Mouse (Mus musculus): ENCODE data around the gene Gm7694.
A peak's percentile ranks its signal among the peaks of the same experiment; 100 is the strongest.

Gene Gm7694

GRCm38 (mm10) chr1:170282415-170283129 lies 23.6 kb downstream of the Gm7694 start:
- DNase-seq (ENCODE audit: low read depth, low spot score) = no peak

DNA sequence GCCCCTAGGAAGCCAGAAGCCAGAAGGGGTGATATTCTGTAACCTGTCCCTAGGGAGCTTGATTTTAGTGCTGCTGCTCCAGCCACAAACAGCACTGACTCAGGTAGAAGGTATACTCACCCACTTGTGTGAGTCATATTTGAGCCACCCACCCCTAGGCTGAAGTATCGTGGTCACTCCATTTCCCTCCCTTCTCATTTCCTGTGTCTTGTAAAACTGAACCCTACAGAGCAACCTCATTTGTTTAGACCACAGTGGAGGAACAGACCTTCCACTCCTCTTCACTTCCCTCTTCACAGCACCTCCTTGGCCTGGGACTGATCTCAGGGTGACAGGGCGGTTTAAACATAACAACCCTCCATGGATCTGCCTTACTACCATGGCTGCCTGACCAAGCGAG lies 29.1 kb downstream of the Gm7694 start, which contains the start of gene Sh2d1b1:
Gene Sh2d1b1 (plus strand): TSS at position 305 of the 400 bp plus-strand sequence.
- DNase-seq (ENCODE audit: low read depth, low spot score) = no peak

DNA sequence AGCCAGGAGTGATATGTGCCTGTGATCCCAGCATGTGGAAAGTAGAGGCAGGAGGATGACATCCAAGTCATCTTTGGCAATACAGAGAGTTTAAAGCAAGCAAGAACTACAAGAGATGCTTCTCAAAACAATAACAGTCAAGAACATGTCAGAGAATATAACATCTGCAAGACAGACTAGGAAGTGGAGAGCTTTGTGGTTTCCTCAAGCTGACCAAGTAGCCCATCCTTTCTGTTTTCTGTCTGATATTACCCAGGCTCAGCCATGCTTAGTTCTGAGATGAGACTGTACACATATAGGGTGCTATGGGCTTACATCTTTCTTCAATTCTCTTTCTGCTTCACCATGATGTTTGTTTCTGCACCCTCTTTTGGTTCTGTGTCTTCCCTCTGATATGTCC lies 32.9 kb downstream of the Gm7694 start:
- DNase-seq (ENCODE audit: low read depth, low spot score) = no peak

DNA sequence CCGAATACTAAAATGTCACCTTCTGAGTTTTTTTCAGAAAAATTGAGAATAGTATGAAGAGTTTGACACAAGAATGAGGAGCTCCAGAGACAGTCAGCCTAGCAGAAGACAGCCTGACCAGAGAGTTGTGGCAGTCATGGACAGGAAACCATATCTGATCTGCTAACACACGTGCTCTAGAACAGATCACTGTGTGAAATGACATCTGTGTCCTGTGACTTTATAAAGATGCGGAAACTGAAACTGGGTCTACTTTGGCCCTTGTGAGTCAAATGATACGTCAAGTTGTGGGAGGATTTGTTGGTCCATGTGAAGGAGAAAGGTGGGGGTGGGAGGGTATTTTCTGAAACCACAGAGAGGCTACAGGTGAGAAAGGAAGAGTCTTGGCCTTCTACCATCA lies 35.4 kb downstream of the Gm7694 start:
- DNase-seq (ENCODE audit: low read depth, low spot score) = no peak

DNA sequence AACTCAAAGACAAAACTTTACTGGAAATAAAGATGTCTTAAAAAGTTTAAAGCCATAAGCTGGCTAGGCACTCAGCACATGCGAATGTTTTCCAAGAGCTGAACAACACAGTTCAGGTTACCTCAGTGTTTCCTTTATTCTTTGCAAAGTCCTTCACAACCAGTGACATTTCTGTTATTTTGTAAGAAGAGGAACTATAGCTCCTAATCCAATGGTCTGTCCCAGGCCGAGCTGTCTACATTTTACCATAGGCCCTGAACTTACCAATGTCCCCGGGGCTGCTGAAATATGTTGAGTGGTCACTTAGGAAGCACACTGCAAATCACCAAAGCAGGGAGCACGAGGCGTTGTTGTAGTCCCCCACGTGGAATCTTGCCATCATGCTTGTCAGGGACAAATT lies 35.9 kb downstream of the Gm7694 start:
- no peak for DNase-seq (ENCODE audit: low read depth, low spot score)

DNA sequence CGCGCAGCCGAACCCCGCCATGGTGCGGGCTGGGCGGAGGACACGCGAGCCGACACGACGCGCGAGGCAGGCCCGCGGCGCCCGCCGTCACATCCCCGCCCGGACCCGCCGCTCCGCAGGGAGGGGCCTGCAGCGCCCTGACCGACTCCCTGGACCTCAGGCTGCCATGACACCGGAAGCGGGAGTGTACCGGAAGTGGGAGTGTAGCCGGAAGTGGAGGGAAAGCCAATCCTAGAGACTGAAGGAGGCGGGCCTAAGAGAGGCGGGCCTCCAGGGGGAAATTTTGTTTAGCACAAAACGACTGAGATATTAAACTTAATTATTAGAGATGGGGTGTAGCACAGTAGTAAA lies 50.6 kb downstream of the Gm7694 start:
- DNase-seq (ENCODE audit: low read depth, low spot score) = peak; percentile 75

- no peak for DNase-seq (ENCODE audit: low read depth, low spot score)
Measured at GRCm38 (mm10) chr1:170254893-170255559, 51.1 kb downstream of the Gm7694 start.

Data from forelimb bud, embryonic 11.5 days (tissue).